Mouse (Mus musculus): ENCODE measurements around the gene Igfbp7. TPM values are rescaled to one million over a fixed set of nuclear protein-coding genes. Genes with fewer than 3 reads are reported as not detected.

Igfbp7 gene
- polyA plus RNA-seq, 1 experiment from 2014 or later: 52.8 TPM

DNA sequence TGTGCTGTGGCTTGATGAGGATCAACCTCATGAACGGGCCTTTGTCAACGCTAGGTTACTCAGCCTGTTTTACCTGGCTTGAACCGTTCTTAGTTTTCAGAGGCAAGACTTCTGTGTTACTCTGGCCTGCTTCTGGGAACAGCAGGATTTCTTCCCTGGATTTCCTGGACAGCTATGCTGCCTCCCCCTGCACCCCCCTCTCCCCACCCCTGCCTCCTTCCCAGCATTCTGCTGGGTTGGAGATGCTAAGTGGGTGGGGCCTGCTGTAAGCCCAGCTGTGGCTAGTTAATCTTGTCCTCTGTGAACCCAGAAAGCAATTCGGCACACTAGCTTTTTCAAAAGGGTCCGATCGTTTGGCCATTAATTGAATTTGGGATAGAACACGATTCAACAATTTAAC, 7.7 kb downstream of the Igfbp7 start:
- H3K9me3 ChIP-seq (ENCODE audit: control insufficient read depth, low read length): no peaks in the 10 kb centered on the region
- no peak overlapping the region for H3K4me2 ChIP-seq (ENCODE audit: low read depth, low read length)

GRCm38 (mm10) chr5:77399076-77399475, 8.8 kb downstream of the Igfbp7 start:
- ATAC-seq (ENCODE audit: low read depth): no peak
- no peak overlapping the region for H3K27ac ChIP-seq (ENCODE audit: low read depth, low read length)
- no peaks in the 10 kb centered on the region for H3K27me3 ChIP-seq (ENCODE audit: control insufficient read depth, insufficient read depth, low read length)
- 75% methylated on average over 4 of the region's 4 CpGs for WGBS
- H3K4me3 ChIP-seq (ENCODE audit: low read depth, low read length): no peak overlapping the region
- no peak overlapping the region for H3K9ac ChIP-seq (replicated peaks; ENCODE audit: low read depth, low read length)
- no peak overlapping the region for H3K4me2 ChIP-seq (ENCODE audit: low read depth, low read length)
- H3K4me1 ChIP-seq (ENCODE audit: control insufficient read depth, insufficient read depth, low read length): no peaks in the 10 kb centered on the region
- H3K36me3 ChIP-seq (ENCODE audit: control insufficient read depth, insufficient read depth, low read length): no peaks in the 10 kb centered on the region
- H3K9me3 ChIP-seq (ENCODE audit: control insufficient read depth, low read length): no peaks in the 10 kb centered on the region

More for the DNA sequence above, 7.7 kb downstream of the Igfbp7 start:
- no peak overlapping the region for H3K27ac ChIP-seq (ENCODE audit: low read depth, low read length)
- no peaks in the 10 kb centered on the region for H3K4me1 ChIP-seq (ENCODE audit: control insufficient read depth, insufficient read depth, low read length)
- H3K27me3 ChIP-seq (ENCODE audit: control insufficient read depth, insufficient read depth, low read length): no peaks in the 10 kb centered on the region
- no peak for ATAC-seq (ENCODE audit: low read depth)
- 69% methylated on average over 7 of the region's 7 CpGs for WGBS
- no peaks in the 10 kb centered on the region for H3K36me3 ChIP-seq (ENCODE audit: control insufficient read depth, insufficient read depth, low read length)
- no peak overlapping the region for H3K9ac ChIP-seq (replicated peaks; ENCODE audit: low read depth, low read length)
- no peak overlapping the region for H3K4me3 ChIP-seq (ENCODE audit: low read depth, low read length)

DNA sequence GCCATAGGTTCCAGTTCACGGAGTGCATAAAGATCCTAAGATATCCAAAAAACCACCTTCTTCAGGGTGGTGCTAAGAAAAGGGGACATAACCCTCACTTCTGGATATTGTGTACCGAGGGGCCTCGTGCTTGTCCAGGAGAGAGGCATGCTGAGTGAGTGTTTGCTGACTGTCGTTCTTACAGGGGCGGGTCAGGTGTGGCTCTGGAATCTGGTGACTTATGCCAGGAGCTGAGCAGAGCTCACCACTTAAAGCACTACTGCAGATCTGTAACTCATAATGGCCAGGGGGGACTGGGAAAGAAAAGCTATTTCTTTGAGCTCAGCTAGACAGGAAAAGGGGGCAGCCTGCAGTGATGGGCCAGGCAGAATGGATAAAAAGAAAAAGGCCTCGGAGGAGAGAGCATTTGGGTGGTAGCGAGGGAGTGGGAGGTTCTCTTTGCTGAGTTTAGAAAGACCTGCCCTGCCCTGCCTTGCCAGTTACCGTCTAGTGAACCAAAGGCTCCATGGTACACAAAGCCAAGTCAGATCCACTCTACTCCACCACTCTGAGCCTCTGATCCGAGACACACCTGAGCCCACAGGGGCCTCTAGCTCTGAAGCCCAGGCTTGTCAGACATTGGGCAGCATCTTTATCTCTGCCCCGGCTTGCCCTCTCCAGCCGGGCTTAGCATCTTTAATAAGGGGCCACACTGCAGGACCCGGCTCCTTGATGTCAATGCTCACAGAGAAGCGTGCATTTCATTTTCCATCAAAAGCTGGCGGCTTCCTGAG, 9.4 kb downstream of the Igfbp7 start:
- H3K9me3 ChIP-seq (ENCODE audit: control insufficient read depth, low read length): no peaks in the 10 kb centered on the region
- no peaks in the 10 kb centered on the region for H3K27me3 ChIP-seq (ENCODE audit: control insufficient read depth, insufficient read depth, low read length)
- 76% methylated on average over 14 of the region's 14 CpGs for WGBS
- no peak overlapping the region for H3K27ac ChIP-seq (ENCODE audit: low read depth, low read length)
- H3K4me2 ChIP-seq (ENCODE audit: low read depth, low read length): no peak overlapping the region
- H3K4me3 ChIP-seq (ENCODE audit: low read depth, low read length): no peak overlapping the region
- no peak for ATAC-seq (ENCODE audit: low read depth)
- no peaks in the 10 kb centered on the region for H3K36me3 ChIP-seq (ENCODE audit: control insufficient read depth, insufficient read depth, low read length)
- H3K4me1 ChIP-seq (ENCODE audit: control insufficient read depth, insufficient read depth, low read length): no peaks in the 10 kb centered on the region
- H3K9ac ChIP-seq (replicated peaks; ENCODE audit: low read depth, low read length): no peak overlapping the region

DNA sequence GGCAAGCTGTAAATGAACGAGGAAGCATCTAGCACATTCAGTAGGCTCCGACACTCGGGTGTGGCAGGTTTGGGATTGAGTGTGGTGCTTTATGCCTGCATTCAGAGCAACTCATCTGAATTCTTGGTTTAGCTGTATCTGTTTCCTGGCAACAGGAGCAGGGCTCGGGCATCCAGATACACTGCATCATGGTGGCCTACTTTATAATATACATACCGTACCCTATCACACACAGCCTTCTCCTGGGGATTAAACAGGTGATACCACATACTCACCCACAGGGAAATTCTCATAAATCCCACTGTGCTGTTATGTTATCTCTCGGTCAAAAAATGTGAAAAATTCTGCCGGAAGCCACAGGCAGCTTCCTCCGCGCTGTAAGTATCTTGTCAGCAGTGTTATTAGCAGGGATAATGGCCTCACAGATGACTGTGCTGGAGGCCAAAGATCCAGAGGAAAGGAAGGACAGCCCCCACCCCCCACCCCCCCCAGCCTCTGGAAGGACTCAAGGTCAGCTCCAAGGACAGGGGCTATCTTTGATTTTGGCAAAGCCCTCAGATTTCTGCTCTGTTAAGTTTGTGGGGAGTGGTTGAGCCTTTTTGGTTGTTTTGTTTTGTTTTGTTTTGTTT, 13.7 kb downstream of the Igfbp7 start:
- Histone ChIP-seq H3K4me3 (ENCODE audit: low read depth, low read length) (no peak overlapping the region), H3K27me3 (ENCODE audit: control insufficient read depth, insufficient read depth, low read length) (no peaks in the 10 kb centered on the region), H3K4me1 (ENCODE audit: control insufficient read depth, insufficient read depth, low read length) (no peaks in the 10 kb centered on the region), H3K4me2 (ENCODE audit: low read depth, low read length) (no peak overlapping the region), H3K27ac (ENCODE audit: low read depth, low read length) (no peak overlapping the region), H3K36me3 (ENCODE audit: control insufficient read depth, insufficient read depth, low read length) (no peaks in the 10 kb centered on the region), H3K9me3 (ENCODE audit: control insufficient read depth, low read length) (no peaks in the 10 kb centered on the region), H3K9ac (replicated peaks; ENCODE audit: low read depth, low read length) (no peak overlapping the region)
- ATAC-seq (ENCODE audit: low read depth): peak; percentile 41; the same call in 1 of the 2 replicates
- 42% methylated on average over 9 of the region's 9 CpGs for WGBS

- Histone ChIP-seq H3K4me1 (ENCODE audit: control insufficient read depth, insufficient read depth, low read length) (no peaks in the 10 kb centered on the region), H3K36me3 (ENCODE audit: control insufficient read depth, insufficient read depth, low read length) (no peaks in the 10 kb centered on the region), H3K27ac (ENCODE audit: low read depth, low read length) (no peak overlapping the region), H3K4me3 (ENCODE audit: low read depth, low read length) (no peak overlapping the region), H3K4me2 (ENCODE audit: low read depth, low read length) (no peak overlapping the region), H3K9me3 (ENCODE audit: control insufficient read depth, low read length) (no peaks in the 10 kb centered on the region), H3K27me3 (ENCODE audit: control insufficient read depth, insufficient read depth, low read length) (no peaks in the 10 kb centered on the region), H3K9ac (replicated peaks; ENCODE audit: low read depth, low read length) (no peak overlapping the region)
- 85% methylated on average over 10 of the region's 10 CpGs for WGBS
- ATAC-seq (ENCODE audit: low read depth): no peak
Observed at GRCm38 (mm10) chr5:77393094-77393619, 14.7 kb downstream of the Igfbp7 start.

DNA sequence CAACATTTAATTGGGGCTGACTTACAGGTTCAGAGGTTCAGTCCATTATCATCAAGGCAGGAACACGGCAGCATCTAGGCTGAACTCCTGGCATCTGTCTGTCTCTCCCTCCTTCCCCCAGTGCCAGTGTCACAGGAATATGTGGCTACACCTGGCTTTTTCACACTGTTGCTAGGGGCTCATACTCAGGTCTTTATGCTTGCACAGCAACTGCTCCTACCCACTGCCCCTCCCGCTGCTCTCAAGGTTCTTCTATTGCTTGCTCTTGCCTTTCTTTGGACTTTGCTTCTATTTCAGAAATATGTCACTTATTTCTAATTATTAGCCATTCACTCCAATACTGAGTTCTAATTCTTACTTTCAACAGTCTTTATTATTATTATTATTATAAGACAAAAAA, 17.6 kb downstream of the Igfbp7 start:
- ATAC-seq (ENCODE audit: low read depth): no peak
- Histone ChIP-seq H3K4me2 (ENCODE audit: low read depth, low read length) (no peak overlapping the region), H3K27me3 (ENCODE audit: control insufficient read depth, insufficient read depth, low read length) (no peaks in the 10 kb centered on the region), H3K9me3 (ENCODE audit: control insufficient read depth, low read length) (no peaks in the 10 kb centered on the region), H3K4me1 (ENCODE audit: control insufficient read depth, insufficient read depth, low read length) (no peaks in the 10 kb centered on the region), H3K9ac (replicated peaks; ENCODE audit: low read depth, low read length) (no peak overlapping the region), H3K4me3 (ENCODE audit: low read depth, low read length) (no peak overlapping the region), H3K36me3 (ENCODE audit: control insufficient read depth, insufficient read depth, low read length) (no peaks in the 10 kb centered on the region), H3K27ac (ENCODE audit: low read depth, low read length) (no peak overlapping the region)
- 93% methylated on average over 2 of the region's 2 CpGs for WGBS

- Histone ChIP-seq H3K9me3 (ENCODE audit: control insufficient read depth, low read length) (no peaks in the 10 kb centered on the region), H3K4me1 (ENCODE audit: control insufficient read depth, insufficient read depth, low read length) (no peaks in the 10 kb centered on the region), H3K4me3 (ENCODE audit: low read depth, low read length) (no peak overlapping the region), H3K36me3 (ENCODE audit: control insufficient read depth, insufficient read depth, low read length) (no peaks in the 10 kb centered on the region), H3K27ac (ENCODE audit: low read depth, low read length) (no peak overlapping the region), H3K27me3 (ENCODE audit: control insufficient read depth, insufficient read depth, low read length) (no peaks in the 10 kb centered on the region), H3K4me2 (ENCODE audit: low read depth, low read length) (no peak overlapping the region), H3K9ac (replicated peaks; ENCODE audit: low read depth, low read length) (no peak overlapping the region)
- ATAC-seq (ENCODE audit: low read depth): no peak
- WGBS: 89% methylated on average over 6 of the region's 6 CpGs
Observed at GRCm38 (mm10) chr5:77388359-77388758, 19.5 kb downstream of the Igfbp7 start.

DNA sequence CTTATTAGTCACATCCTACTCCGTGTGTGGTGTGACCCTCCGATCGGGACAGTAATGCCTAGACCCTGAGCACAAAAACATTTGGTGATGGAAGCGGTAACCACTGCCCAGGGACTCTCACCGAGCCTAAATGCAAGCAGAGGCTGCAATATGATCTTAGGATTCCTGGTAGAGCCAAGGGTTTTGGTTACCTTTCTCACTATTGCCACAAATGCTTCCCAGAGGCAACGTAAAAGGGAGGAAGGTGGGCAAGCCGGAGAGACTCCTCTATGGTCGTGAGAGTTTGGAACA, 20.5 kb downstream of the Igfbp7 start:
- H3K27ac ChIP-seq (ENCODE audit: low read depth, low read length): no peak overlapping the region
- H3K9me3 ChIP-seq (ENCODE audit: control insufficient read depth, low read length): no peaks in the 10 kb centered on the region
- H3K9ac ChIP-seq (replicated peaks; ENCODE audit: low read depth, low read length): no peak overlapping the region
- ATAC-seq (ENCODE audit: low read depth): no peak
- WGBS: 82% methylated on average over 8 of the region's 8 CpGs
- no peaks in the 10 kb centered on the region for H3K4me1 ChIP-seq (ENCODE audit: control insufficient read depth, insufficient read depth, low read length)
- H3K36me3 ChIP-seq (ENCODE audit: control insufficient read depth, insufficient read depth, low read length): no peaks in the 10 kb centered on the region
- no peak overlapping the region for H3K4me3 ChIP-seq (ENCODE audit: low read depth, low read length)
- no peak overlapping the region for H3K4me2 ChIP-seq (ENCODE audit: low read depth, low read length)
- no peaks in the 10 kb centered on the region for H3K27me3 ChIP-seq (ENCODE audit: control insufficient read depth, insufficient read depth, low read length)

DNA sequence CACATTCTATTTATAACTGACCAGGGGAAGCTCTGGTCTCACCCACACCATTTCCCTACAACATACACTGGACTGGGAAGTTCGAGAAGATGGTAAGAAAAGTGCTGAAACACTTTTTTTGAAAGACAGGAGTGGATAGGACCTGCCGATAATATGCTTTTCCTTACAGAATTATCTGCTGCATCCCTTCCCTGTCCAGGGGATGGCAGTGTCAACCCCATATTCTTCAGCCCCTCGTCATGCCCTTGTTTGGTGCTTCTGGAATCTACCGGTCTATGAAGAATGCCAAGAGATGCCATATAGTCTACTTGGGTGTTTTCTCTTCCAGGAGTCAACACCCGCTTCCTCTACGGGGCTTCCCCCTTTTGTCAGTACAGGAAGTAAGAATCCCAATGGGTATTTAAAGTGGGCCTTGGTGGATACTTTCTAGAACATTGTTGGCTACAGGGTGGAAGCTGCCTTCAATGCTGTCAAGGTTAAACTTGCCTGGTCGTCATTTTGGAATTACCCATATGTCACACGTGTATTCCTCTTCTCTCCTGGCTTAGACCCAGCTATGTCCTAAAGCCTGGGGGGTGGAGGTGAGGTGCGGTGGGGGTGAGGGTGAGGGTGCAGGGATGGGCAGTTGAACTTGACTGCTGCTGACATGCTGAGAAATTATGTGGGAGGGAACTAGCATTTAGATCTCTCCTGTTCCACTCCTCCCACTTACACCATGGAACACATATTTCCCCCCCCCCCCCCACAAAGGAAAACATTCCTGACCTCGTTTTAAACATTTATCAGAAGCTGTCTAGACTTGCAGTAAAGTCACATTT, 21.0 kb downstream of the Igfbp7 start:
- Histone ChIP-seq H3K4me2 (ENCODE audit: low read depth, low read length) (no peak overlapping the region), H3K9ac (replicated peaks; ENCODE audit: low read depth, low read length) (no peak overlapping the region), H3K36me3 (ENCODE audit: control insufficient read depth, insufficient read depth, low read length) (no peaks in the 10 kb centered on the region), H3K9me3 (ENCODE audit: control insufficient read depth, low read length) (no peaks in the 10 kb centered on the region), H3K4me3 (ENCODE audit: low read depth, low read length) (no peak overlapping the region), H3K27me3 (ENCODE audit: control insufficient read depth, insufficient read depth, low read length) (no peaks in the 10 kb centered on the region), H3K27ac (ENCODE audit: low read depth, low read length) (no peak overlapping the region), H3K4me1 (ENCODE audit: control insufficient read depth, insufficient read depth, low read length) (no peaks in the 10 kb centered on the region)
- 78% methylated on average over 10 of the region's 10 CpGs for WGBS
- no peak for ATAC-seq (ENCODE audit: low read depth)

Data from neural tube, embryonic 14.5 days (tissue).